ENCODE assay signal across 24 mouse cellular contexts in the genomic region with DNA sequence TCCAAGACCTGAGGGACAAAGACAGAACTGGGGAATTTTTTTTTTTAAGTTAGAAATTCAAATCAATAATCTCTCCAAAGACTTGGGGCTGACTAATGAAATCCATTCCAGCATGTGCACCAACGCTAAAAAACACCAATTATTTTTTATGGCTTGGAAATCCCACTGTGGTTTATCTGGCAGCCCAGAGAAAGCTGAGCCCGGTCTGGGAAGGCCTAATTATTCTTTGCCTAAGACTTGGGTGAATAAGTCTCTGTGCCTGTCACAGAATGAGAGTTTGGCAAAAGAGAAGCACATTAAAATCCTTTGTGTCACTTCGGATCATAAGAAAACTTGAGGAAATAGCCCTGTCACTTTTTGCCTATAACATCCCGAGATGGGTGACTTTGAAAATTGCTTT. TPM values are rescaled to one million over a fixed set of nuclear protein-coding genes. Genes with fewer than 3 reads are reported as not detected.
A peak's percentile ranks its signal among the peaks of the same experiment; 100 is the strongest.
DNase-seq lines count a peak whose midpoint lies in the region; ATAC-seq and TF ChIP-seq lines count a peak whose summit lies in the region.
"Had no signal": no experiment of that assay in that cellular context is flagged by ENCODE, and none has a peak within 500 bp of the region (broad histone marks: within the 10 kb centered on the region; RNA-seq: fewer than 3 reads in every experiment).

No protein-coding gene starts in this region.

- 0 out of 2 replicates have a peak overlapping the region, but pooled peaks have one; percentile 16 for H3K27ac ChIP-seq in layer of hippocampus, adult 2 months
- H3K27ac ChIP-seq in midbrain, embryonic 13.5 days: peak overlapping the region; percentile 56
- no peak overlapping the region for H3K27ac ChIP-seq in forebrain, embryonic 10.5 days
- H3K27ac ChIP-seq: forebrain, embryonic 12.5 days; kidney, embryonic 15.5 days; liver, embryonic 13.5 days; stomach, postnatal 0 days had no signal

- H3K27me3 ChIP-seq in Patski: peaks cover 5% of the 10 kb centered on the region
- H3K27me3 ChIP-seq in midbrain, embryonic 13.5 days: no peaks in the 10 kb centered on the region
- no peaks in the 10 kb centered on the region for H3K27me3 ChIP-seq in forebrain, embryonic 10.5 days (ENCODE audit: poor library complexity, severe bottlenecking)
- H3K27me3 ChIP-seq: CH12.LX; forebrain, embryonic 12.5 days; kidney, embryonic 15.5 days; liver, embryonic 13.5 days; neural tube, embryonic 12.5 days had no signal

- CTCF ChIA-PET in Patski (lab: Charles Lee): interaction anchor here (1.4 kb wide), 1 partner anchor 21 kb away, joined by 3 read pairs; no protein-coding TSS in a partner anchor

- peak; percentile 35 for ATAC-seq in Patski
- ATAC-seq in midbrain, embryonic 13.5 days: no peak
- ATAC-seq in monocyte, adult 5-6 weeks (replicated peaks; ENCODE audit: insufficient number of reproducible peaks, low FRiP score, low TSS enrichment, poor library complexity, severe bottlenecking): no peak

- H3K9me3 ChIP-seq in midbrain, embryonic 13.5 days: no peaks in the 10 kb centered on the region
- H3K9me3 ChIP-seq in forebrain, embryonic 10.5 days: no peaks in the 10 kb centered on the region
- H3K9me3 ChIP-seq: forebrain, embryonic 12.5 days; G1E; hindbrain, embryonic 10.5 days; kidney, embryonic 15.5 days; liver, embryonic 13.5 days; neural tube, embryonic 12.5 days had no signal

- no peak for DNase-seq in layer of hippocampus, adult 2 months (ENCODE audit: low spot score in 2 of 2)
- no peak for DNase-seq in layer of hippocampus, postnatal 25 days (ENCODE audit: extremely low spot score in 1 of 2, low spot score in 1 of 2)
- peak; percentile 72 for DNase-seq in Patski (ENCODE audit: low read depth, low spot score)
- peak; percentile 58 for DNase-seq in hindlimb bud, embryonic 11.5 days (ENCODE audit: extremely low spot score, low read depth, low spot score)
- DNase-seq in forebrain, embryonic 10.5 days (ENCODE audit: extremely low spot score, low spot score): no peak
- DNase-seq: adrenal gland, postnatal 25 days; B cell, adult 2 months; cerebellum, adult 9-10 months; gastrocnemius, postnatal 10 days; kidney, adult 11 months; left cerebral cortex, postnatal 4 days; liver, embryonic 13.5 days; lung, adult 2 months; lung, postnatal 14 days had no signal

- H3K9ac ChIP-seq in midbrain, embryonic 13.5 days (replicated peaks): no peak overlapping the region
- H3K9ac ChIP-seq: forebrain, embryonic 12.5 days; kidney, embryonic 15.5 days; liver, embryonic 13.5 days; neural tube, embryonic 12.5 days had no signal

- WGBS in midbrain, embryonic 13.5 days: 57% methylated on average over 4 of the region's 4 CpGs
- 85% methylated on average over 4 of the region's 4 CpGs for WGBS in forebrain, embryonic 10.5 days

- H3K4me1 ChIP-seq in midbrain, embryonic 13.5 days (replicated peaks): peaks cover 8% of the 10 kb centered on the region; the same call in 1 of the 2 replicates
- no peaks in the 10 kb centered on the region for H3K4me1 ChIP-seq in forebrain, embryonic 10.5 days
- H3K4me1 ChIP-seq: forebrain, embryonic 12.5 days; hindbrain, embryonic 10.5 days; kidney, embryonic 15.5 days; liver, embryonic 13.5 days; neural tube, embryonic 12.5 days had no signal

- H3K4me2 ChIP-seq in midbrain, embryonic 13.5 days (replicated peaks): no peak overlapping the region
- H3K4me2 ChIP-seq: forebrain, embryonic 12.5 days; heart, embryonic 11.5 days; kidney, embryonic 15.5 days; liver, embryonic 13.5 days; neural tube, embryonic 12.5 days had no signal

- in situ Hi-C loops in Patski (cut with MboI; ENCODE audit: low pct_unique_long_range_greater_than_20kb): no loop called here

- H3K4me3 ChIP-seq in layer of hippocampus, adult 2 months: no peak overlapping the region
- H3K4me3 ChIP-seq in midbrain, embryonic 13.5 days (replicated peaks): no peak overlapping the region
- H3K4me3 ChIP-seq in forebrain, embryonic 10.5 days: no peak overlapping the region
- H3K4me3 ChIP-seq: forebrain, embryonic 12.5 days; hindbrain, embryonic 10.5 days; kidney, embryonic 15.5 days; liver, embryonic 13.5 days; neural tube, embryonic 12.5 days had no signal

- POLR2A ChIA-PET in Patski (lab: Charles Lee): interaction anchor here (0.5 to 3.0 kb wide), 2 partner anchors 9 to 24 kb away, joined by 3 to 7 read pairs; no protein-coding TSS in a partner anchor

- H3K36me3 ChIP-seq in midbrain, embryonic 13.5 days: no peaks in the 10 kb centered on the region
- no peaks in the 10 kb centered on the region for H3K36me3 ChIP-seq in forebrain, embryonic 10.5 days (replicated peaks)
- H3K36me3 ChIP-seq: forebrain, embryonic 12.5 days; G1E; hindbrain, embryonic 10.5 days; kidney, embryonic 15.5 days; liver, embryonic 13.5 days; neural tube, embryonic 12.5 days had no signal

- no peak for TF ChIP-seq CTCF in layer of hippocampus, adult 2 months (conservative IDR thresholded peaks at IDR 0.05)
- TF ChIP-seq CTCF in Patski (IDR thresholded peaks at IDR 0.05): no peak

RNA-seq across cellular contexts. Expression of a gene that starts 41.3 kb away (rescaled TPM):
- total RNA-seq in layer of hippocampus, adult 2 months (2021): 10 to 100 TPM; 25.2 to 25.7 TPM
- 10 to 100 TPM; 23.4 to 23.6 TPM for total RNA-seq in layer of hippocampus, postnatal 25 days (2021)
- polyA plus RNA-seq in Patski (2021): 18.9 TPM
- polyA plus RNA-seq in midbrain, embryonic 13.5 days (2015; fragmentation: Nextera tagmentation; extraction: Ambion mirVana): 15.3 and 15.6 TPM in 2 replicates
- 19.2 to 34.3 TPM (median 30.5 TPM) in 3 replicates for total RNA-seq in monocyte, adult 5-6 weeks (2017)
- 16.8 and 17.1 TPM in 2 replicates for polyA plus RNA-seq in forebrain, embryonic 10.5 days (2016; fragmentation: Nextera tagmentation; extraction: Ambion mirVana)

RNA-seq across cellular contexts. Expression of a gene that starts 41.4 kb away (rescaled TPM):
- total RNA-seq in layer of hippocampus, adult 2 months (2021): 1 to 10 TPM; 9.7 to 9.9 TPM
- 1 to 10 TPM; 7.8 to 8.2 TPM for total RNA-seq in layer of hippocampus, postnatal 25 days (2021)
- 9.6 TPM for polyA plus RNA-seq in Patski (2021)
- 13.7 and 14.9 TPM in 2 replicates for polyA plus RNA-seq in midbrain, embryonic 13.5 days (2015; fragmentation: Nextera tagmentation; extraction: Ambion mirVana)
- total RNA-seq in monocyte, adult 5-6 weeks (2017): 14.3 to 23.1 TPM (median 16.5 TPM) in 3 replicates
- 21.9 and 22.9 TPM in 2 replicates for polyA plus RNA-seq in forebrain, embryonic 10.5 days (2016; fragmentation: Nextera tagmentation; extraction: Ambion mirVana)

RNA-seq across cellular contexts. Expression of a gene that starts 58.6 kb away (rescaled TPM):
- total RNA-seq in layer of hippocampus, adult 2 months (2021): 10 to 100 TPM; 19.3 to 22.8 TPM
- 10 to 100 TPM; 19.7 to 23.3 TPM for total RNA-seq in layer of hippocampus, postnatal 25 days (2021)
- 31.2 TPM for polyA plus RNA-seq in Patski (2021)
- polyA plus RNA-seq in midbrain, embryonic 13.5 days (2015; fragmentation: Nextera tagmentation; extraction: Ambion mirVana): 42.7 and 44.0 TPM in 2 replicates
- 51.1 to 70.9 TPM (median 53.0 TPM) in 3 replicates for total RNA-seq in monocyte, adult 5-6 weeks (2017)
- polyA plus RNA-seq in forebrain, embryonic 10.5 days (2016; fragmentation: Nextera tagmentation; extraction: Ambion mirVana): 57.3 and 59.0 TPM in 2 replicates

Comparison
In these comparisons a context has a peak if more than half of its experiments do, and no peak if none do; other contexts are left out.
1. DNase-seq: peak in Patski (single experiment) and hindlimb bud, embryonic 11.5 days (single experiment); none in layer of hippocampus, adult 2 months (0 of 2), layer of hippocampus, postnatal 25 days (0 of 2) and forebrain, embryonic 10.5 days (single experiment).